Mouse (Mus musculus) right cerebral cortex, postnatal 10 days (tissue): ENCODE results near the gene Ero1lb.

ENCODE experiments used
- DNase-seq, 2 experiments: peaks; one replicate each; pipeline ENCODE4 v3.0.0; 2021; ENCODE audit warnings: low spot score in 2 of 2

Ero1lb gene

GRCm38 (mm10) chr13:12565621-12566390, at the start of gene Ero1lb:
TSS of gene Ero1lb (plus strand) at chr13:12565874.
- DNase-seq: peak; percentile 100

GRCm38 (mm10) chr13:12519371-12519770, 46.3 kb upstream of the Ero1lb start:
- DNase-seq: no peak

GRCm38 (mm10) chr13:12519955-12520584, 45.6 kb upstream of the Ero1lb start, which contains the start of gene Edaradd:
TSS of gene Edaradd (minus strand) at chr13:12520438.
- peak; percentile 55 to 70 for DNase-seq

- no peak for DNase-seq
Measured at GRCm38 (mm10) chr13:12522346-12522745, 43.3 kb upstream of the Ero1lb start.

GRCm38 (mm10) chr13:12525678-12526077, 40.0 kb upstream of the Ero1lb start:
- no peak for DNase-seq

GRCm38 (mm10) chr13:12534628-12535027, 31.0 kb upstream of the Ero1lb start:
- DNase-seq: no peak

GRCm38 (mm10) chr13:12537971-12538370, 27.7 kb upstream of the Ero1lb start:
- peak in 1 of 2 experiments; percentile 60 for DNase-seq

- DNase-seq: peak; percentile 36 to 46
Measured at GRCm38 (mm10) chr13:12539716-12540115, 26.0 kb upstream of the Ero1lb start.

- DNase-seq: peak in 1 of 2 experiments; percentile 24
Measured at GRCm38 (mm10) chr13:12540119-12540518, 25.6 kb upstream of the Ero1lb start.

GRCm38 (mm10) chr13:12542006-12542981, 23.4 kb upstream of the Ero1lb start:
- DNase-seq: peak; percentile 43 to 51

- no peak for DNase-seq
Measured at GRCm38 (mm10) chr13:12543246-12543645, 22.4 kb upstream of the Ero1lb start.

GRCm38 (mm10) chr13:12543880-12544568, 21.6 kb upstream of the Ero1lb start:
- DNase-seq: no peak

- DNase-seq: no peak
Measured at GRCm38 (mm10) chr13:12554211-12554610, 11.5 kb upstream of the Ero1lb start.

GRCm38 (mm10) chr13:12559044-12559443, 6.6 kb upstream of the Ero1lb start:
- no peak for DNase-seq

- DNase-seq: no peak
Measured at GRCm38 (mm10) chr13:12559462-12560120, 6.1 kb upstream of the Ero1lb start.

GRCm38 (mm10) chr13:12561729-12562128, 3.9 kb upstream of the Ero1lb start:
- DNase-seq: no peak

GRCm38 (mm10) chr13:12562256-12562655, 3.4 kb upstream of the Ero1lb start:
- no peak for DNase-seq

- DNase-seq: no peak
Measured at GRCm38 (mm10) chr13:12567936-12568335, 2.3 kb downstream of the Ero1lb start.

- no peak for DNase-seq
Measured at GRCm38 (mm10) chr13:12568597-12569469, 3.2 kb downstream of the Ero1lb start.

GRCm38 (mm10) chr13:12569741-12570140, 4.1 kb downstream of the Ero1lb start:
- DNase-seq: no peak
